Mouse (Mus musculus) hindbrain, postnatal 0 days (tissue): ENCODE measurements at regions not wholly inside any gene's neighbourhood (a gene's known extent, or its start where the extent isn't known, plus 50 kb on each side); places are given as distances from the start of the nearest gene placed in this dataset.
A peak's percentile ranks its signal among the peaks of the same experiment; 100 is the strongest.

Experiments
- ATAC-seq: fragments of 200-750 bp; cut with Nextera tagmentation; 2 replicates; pipeline ENCODE4 v1.8.0; 2017; ENCODE audit warnings: mild to moderate bottlenecking, moderate TSS enrichment, moderate library complexity
- DNase-seq: peaks from one replicate; pipeline ENCODE4 v3.0.0-alpha.2; 2015; ENCODE audit warnings: low spot score
- H3K27ac ChIP-seq: fragments of 300-500 bp; sonication (generic); 2 replicates; pipeline ENCODE4 v1.5.1; 2014; ENCODE audit warnings: mild to moderate bottlenecking
- H3K27me3 ChIP-seq: fragments of 300-500 bp; sonication (generic); 2 replicates; pipeline ENCODE4 v1.6.1; 2014; ENCODE audit warnings: low read length, mixed read lengths; ENCODE audit not compliant: insufficient read depth
- H3K36me3 ChIP-seq: fragments of 300-500 bp; sonication (generic); 2 replicates; pipeline ENCODE4 v1.6.1; 2014; ENCODE audit warnings: low read length, mixed read lengths; ENCODE audit not compliant: insufficient read depth
- H3K4me1 ChIP-seq: fragments of 300-500 bp; sonication (generic); 2 replicates; pipeline ENCODE4 v1.6.1; 2014; ENCODE audit warnings: antibody characterized with exemption, low read length, mixed read lengths; ENCODE audit not compliant: insufficient read depth
- H3K4me2 ChIP-seq: fragments of 300-500 bp; sonication (generic); 2 replicates; pipeline ENCODE4 v1.6.1; 2014; ENCODE audit warnings: low read depth, mild to moderate bottlenecking, low read length, moderate library complexity, mixed read lengths
- H3K4me3 ChIP-seq: fragments of 300-500 bp; sonication (generic); 2 replicates; pipeline ENCODE4 v1.5.1; 2014; ENCODE audit warnings: low read length
- H3K9ac ChIP-seq: fragments of 300-500 bp; sonication (generic); replicated peaks from 2 replicates; pipeline ENCODE4 v1.6.1; 2014; ENCODE audit warnings: mild to moderate bottlenecking, low read length, moderate library complexity, mixed read lengths
- H3K9me3 ChIP-seq: fragments of 300-500 bp; sonication (generic); 2 replicates; pipeline ENCODE4 v1.6.1; 2016; ENCODE audit warnings: low read length, mixed read lengths
- CTCF ChIP-seq: IDR thresholded peaks from 2 replicates; pipeline ENCODE4 v1.5.1; 2016; ENCODE audit warnings: antibody characterized with exemption, control low read depth, low read depth
- WGBS: fragments of 180-500 bp; shearing (Covaris S2); extraction: QIAGEN DNeasy Blood & Tissue Kit; methylation state at CpG from one replicate; pipeline ENCODE4 v1.1.7; 2014; 5-methylcytosine and 5-hydroxymethylcytosine counted together

DNA sequence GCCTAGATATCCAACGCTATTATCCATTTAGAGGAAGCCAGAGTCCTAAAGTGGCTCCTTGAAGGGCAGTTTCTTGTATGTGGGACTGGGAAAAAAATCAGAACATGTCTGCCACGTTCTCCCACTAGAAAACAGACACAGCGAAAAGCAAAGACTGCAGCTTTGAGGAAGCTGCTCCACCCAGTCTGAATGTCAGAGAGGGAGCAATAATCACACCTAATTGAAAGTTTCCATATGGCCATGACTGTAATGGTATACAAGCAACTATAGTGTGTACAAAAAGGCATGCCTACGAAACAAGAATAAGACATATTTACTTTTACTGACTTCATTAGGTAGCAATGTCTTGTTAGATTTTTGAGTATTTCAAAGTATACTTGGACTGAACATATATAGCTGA, 392.7 kb upstream of the Sgcd start:
- no peak overlapping the region for H3K9ac ChIP-seq
- H3K4me1 ChIP-seq: no peaks in the 10 kb centered on the region
- H3K4me3 ChIP-seq: no peak overlapping the region
- DNase-seq (no peak), ATAC-seq (no peak)
- H3K27ac ChIP-seq: no peak overlapping the region
- H3K27me3 ChIP-seq: no peaks in the 10 kb centered on the region
- WGBS: 82% methylated on average over 4 of the region's 4 CpGs
- no peaks in the 10 kb centered on the region for H3K9me3 ChIP-seq
- H3K36me3 ChIP-seq: no peaks in the 10 kb centered on the region
- no peak for TF ChIP-seq CTCF
- H3K4me2 ChIP-seq: no peak overlapping the region

DNA sequence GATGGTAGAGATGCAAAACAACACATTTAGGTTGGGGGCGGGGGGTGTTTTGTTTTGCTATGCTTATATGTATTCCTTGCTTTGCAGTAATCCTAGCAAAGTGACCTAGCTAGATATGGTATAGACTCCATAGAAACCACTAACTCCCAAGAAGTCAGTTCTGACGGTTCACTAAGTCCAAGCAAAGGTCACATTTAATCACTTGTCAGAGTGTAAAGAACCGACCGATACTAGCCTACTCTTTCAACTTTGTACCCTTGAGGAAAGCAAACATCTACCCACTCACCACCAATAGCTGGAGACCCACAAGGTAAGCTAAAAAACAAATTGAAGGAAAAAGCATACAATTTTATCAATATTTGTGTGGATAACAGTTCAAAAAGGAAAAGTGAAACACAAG, 389.3 kb upstream of the Sgcd start:
- no peak for ATAC-seq

DNA sequence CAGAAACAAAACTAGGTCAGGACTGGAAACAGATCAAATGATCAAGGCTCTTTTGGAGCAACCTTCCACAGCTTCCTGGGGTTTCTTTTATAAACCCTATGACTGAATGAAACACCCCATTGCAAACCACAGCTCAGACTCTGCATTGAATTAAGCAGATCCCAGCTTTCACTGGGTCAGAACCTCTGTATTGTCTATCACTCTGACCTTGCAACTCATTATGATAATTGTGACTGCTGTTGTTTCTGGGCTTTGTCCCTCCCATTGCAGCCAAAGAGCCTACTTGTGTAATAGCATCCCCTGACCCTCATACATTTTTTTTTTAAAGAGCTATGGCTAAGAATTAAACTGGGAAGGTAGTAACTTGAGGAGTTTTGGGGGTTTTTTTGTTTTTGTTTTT, 388.5 kb upstream of the Sgcd start:
- H3K27me3 ChIP-seq: no peaks in the 10 kb centered on the region
- H3K4me3 ChIP-seq: no peak overlapping the region
- no peak overlapping the region for H3K27ac ChIP-seq
- ATAC-seq (no peak), DNase-seq (no peak)
- H3K4me2 ChIP-seq: no peak overlapping the region
- H3K36me3 ChIP-seq: no peaks in the 10 kb centered on the region
- no peaks in the 10 kb centered on the region for H3K4me1 ChIP-seq
- TF ChIP-seq CTCF: no peak
- H3K9ac ChIP-seq: no peak overlapping the region
- no peaks in the 10 kb centered on the region for H3K9me3 ChIP-seq

More for the DNA sequence above, 389.3 kb upstream of the Sgcd start:
- WGBS: 53% methylated on average over 4 of the region's 4 CpGs
- TF ChIP-seq CTCF: no peak
- H3K9ac ChIP-seq: no peak overlapping the region
- H3K4me2 ChIP-seq: no peak overlapping the region
- H3K36me3 ChIP-seq: no peaks in the 10 kb centered on the region
- no peaks in the 10 kb centered on the region for H3K9me3 ChIP-seq
- no peaks in the 10 kb centered on the region for H3K4me1 ChIP-seq
- no peak for DNase-seq
- no peak overlapping the region for H3K27ac ChIP-seq
- H3K4me3 ChIP-seq: no peak overlapping the region
- no peaks in the 10 kb centered on the region for H3K27me3 ChIP-seq

DNA sequence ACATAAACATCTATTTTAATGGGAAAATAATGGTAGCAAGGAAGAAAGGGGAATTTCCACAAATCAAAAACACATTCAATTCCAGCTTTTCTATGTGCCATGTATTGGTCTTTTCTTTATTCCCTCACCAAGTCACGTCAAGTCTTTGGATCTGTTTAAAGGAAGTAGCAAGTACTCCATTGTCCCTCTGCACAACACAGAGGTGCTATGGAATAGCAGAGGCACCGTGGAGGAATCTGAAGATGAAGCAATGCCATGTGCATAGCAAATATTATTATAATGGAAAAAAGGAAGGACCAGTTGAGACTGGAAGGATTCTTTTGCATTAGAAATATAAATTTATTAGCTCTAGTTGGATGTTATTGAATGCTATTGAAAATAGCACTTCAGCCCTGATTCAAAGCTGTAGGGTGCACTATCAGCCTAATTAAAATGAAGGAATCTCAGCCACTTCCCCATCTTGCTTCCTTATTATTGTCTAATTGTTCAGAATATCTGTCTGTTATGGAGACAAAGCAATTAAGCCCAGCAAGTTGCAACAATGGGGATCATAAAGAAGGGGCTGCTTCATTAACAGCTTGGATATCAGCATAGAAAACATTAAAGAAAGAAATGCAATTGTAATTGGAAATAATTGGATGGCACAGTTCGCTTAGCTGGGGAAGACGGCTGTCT, 362.7 kb upstream of the Sgcd start:
- TF ChIP-seq CTCF: no peak
- Histone ChIP-seq H3K9me3 (no peaks in the 10 kb centered on the region), H3K27me3 (no peaks in the 10 kb centered on the region), H3K36me3 (no peaks in the 10 kb centered on the region), H3K4me1 (no peaks in the 10 kb centered on the region), H3K9ac (no peak overlapping the region), H3K4me2 (no peak overlapping the region), H3K27ac (no peak overlapping the region), H3K4me3 (no peak overlapping the region)
- peak; percentile 5 for DNase-seq
- 53% methylated on average over 4 of the region's 4 CpGs for WGBS
- ATAC-seq: no peak

DNA sequence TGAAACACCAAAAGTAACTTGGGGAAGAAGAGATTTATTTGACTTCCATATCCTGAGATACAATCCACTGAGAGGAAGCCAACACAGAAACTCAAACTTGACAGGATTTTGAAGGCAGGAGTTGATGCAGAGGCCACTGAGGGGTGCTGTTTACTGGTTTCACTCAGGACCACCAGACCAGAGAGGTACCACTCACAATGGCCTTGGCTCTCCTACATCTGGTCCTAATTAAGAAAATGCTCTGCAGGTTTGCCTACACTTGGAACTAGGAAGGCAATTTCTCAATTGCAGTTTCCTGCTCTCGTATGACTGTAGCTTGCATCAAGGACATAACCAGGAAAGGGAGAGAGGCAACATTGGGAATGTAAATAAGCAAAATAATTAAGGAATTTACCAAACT, 325.7 kb upstream of the Sgcd start:
- Histone ChIP-seq H3K36me3 (no peaks in the 10 kb centered on the region), H3K9ac (no peak overlapping the region), H3K4me1 (no peaks in the 10 kb centered on the region), H3K4me2 (no peak overlapping the region), H3K9me3 (no peaks in the 10 kb centered on the region), H3K27ac (no peak overlapping the region), H3K27me3 (no peaks in the 10 kb centered on the region), H3K4me3 (no peak overlapping the region)
- no peak for ATAC-seq
- no peak for DNase-seq
- 79% methylated on average over 1 of the region's 1 CpGs for WGBS
- no peak for TF ChIP-seq CTCF

DNA sequence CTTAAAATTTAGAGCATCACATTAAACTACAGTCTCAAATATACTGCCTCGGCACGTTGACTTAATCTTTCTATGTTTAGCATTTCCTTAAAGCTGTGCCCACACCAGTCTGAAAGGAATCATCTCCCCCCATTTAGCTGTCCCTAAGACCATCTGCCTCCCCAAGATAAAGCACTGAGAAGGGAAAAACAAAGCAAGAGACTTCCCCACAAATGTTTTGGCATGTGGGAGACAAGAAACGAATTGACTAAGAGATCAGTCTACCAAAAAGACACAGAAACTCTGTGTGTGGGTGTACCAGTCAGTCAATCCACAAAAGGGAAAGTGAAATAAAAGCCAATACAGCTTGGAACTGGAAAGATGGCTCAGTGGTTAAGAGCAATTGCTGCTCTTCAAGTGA, 306.6 kb upstream of the Sgcd start:
- TF ChIP-seq CTCF: no peak
- no peaks in the 10 kb centered on the region for H3K27me3 ChIP-seq
- H3K4me2 ChIP-seq: no peak overlapping the region
- H3K9ac ChIP-seq: no peak overlapping the region
- H3K4me3 ChIP-seq: no peak overlapping the region
- 70% methylated on average over 3 of the region's 3 CpGs for WGBS
- no peaks in the 10 kb centered on the region for H3K36me3 ChIP-seq
- DNase-seq (no peak), ATAC-seq (no peak)
- no peaks in the 10 kb centered on the region for H3K9me3 ChIP-seq
- H3K4me1 ChIP-seq: no peaks in the 10 kb centered on the region
- no peak overlapping the region for H3K27ac ChIP-seq

DNA sequence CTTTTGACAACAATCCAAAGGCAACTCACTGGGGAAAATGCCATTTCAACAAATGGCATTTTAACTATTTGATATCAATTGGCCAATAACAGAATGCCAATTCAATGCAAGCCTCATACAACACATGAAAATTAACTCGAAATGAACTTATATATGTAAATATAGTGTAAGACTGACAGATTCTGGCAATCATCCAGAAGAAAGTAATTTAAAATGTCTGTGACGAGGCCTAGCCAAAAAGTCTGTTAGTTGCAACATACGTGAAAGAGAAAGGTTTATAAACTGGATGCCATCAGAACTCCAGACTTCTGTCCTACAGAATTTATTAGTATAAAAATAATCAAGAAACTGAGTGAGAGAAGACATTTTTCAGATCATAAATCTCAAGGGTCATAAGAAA, 273.7 kb upstream of the Sgcd start:
- no peaks in the 10 kb centered on the region for H3K9me3 ChIP-seq
- no peak for ATAC-seq
- WGBS: 60% methylated on average over 3 of the region's 3 CpGs

More for the DNA sequence above, 273.7 kb upstream of the Sgcd start:
- Histone ChIP-seq H3K4me2 (no peak overlapping the region), H3K27ac (no peak overlapping the region), H3K9ac (no peak overlapping the region), H3K4me3 (no peak overlapping the region), H3K27me3 (no peaks in the 10 kb centered on the region), H3K36me3 (no peaks in the 10 kb centered on the region), H3K4me1 (no peaks in the 10 kb centered on the region)
- TF ChIP-seq CTCF: no peak
- DNase-seq: peak; percentile 42
